Mouse (Mus musculus): ENCODE measurements around the gene Klrg2.
"Not testable (repeated sequence)": the region's sequence is repeated elsewhere in the genome, so short reads cannot be mapped to it uniquely, and the experiment has no call there.

The Klrg2 gene

DNA sequence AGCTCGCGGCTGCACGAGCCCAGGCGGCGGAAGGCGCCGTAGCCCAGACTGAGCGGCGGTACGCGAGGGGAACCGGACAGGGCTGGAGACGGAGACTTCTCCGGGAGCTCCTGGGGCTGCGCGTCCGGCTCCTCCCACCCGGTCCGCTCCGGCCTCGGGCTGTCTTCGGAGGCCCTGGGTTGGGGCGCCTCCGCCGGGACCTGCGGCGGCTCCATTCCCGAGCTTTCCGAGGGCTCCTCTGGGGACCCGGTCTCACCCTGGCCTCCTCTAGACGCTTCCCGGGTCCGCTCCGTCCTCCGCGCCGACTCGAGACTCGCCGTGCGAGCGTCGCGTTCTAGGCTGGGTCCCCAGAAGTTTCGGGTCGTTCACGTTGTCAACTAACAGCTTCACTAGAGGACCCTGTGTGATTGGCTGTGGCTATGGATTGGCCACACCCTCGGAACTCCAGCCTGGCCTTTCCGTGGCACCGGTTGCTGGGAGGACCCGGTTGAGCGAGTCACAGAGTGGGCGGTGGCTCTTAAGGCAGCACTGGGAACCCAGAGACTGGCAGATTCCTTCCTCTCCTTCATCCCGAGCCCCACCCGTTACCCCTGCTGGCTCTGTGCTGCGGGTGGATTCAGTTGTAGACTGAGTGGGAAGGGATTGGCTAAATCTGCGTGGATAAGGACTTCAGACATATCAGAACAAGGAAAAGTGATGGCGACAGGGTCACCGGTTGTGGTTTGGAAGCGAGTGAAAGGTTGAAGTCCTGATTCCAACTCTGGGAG lies at the start of gene Klrg2:
Klrg2 (minus strand) TSS at position 391 of the 767 bp plus-strand sequence.
- DNase-seq (ENCODE audit: low read depth): no peak

DNA sequence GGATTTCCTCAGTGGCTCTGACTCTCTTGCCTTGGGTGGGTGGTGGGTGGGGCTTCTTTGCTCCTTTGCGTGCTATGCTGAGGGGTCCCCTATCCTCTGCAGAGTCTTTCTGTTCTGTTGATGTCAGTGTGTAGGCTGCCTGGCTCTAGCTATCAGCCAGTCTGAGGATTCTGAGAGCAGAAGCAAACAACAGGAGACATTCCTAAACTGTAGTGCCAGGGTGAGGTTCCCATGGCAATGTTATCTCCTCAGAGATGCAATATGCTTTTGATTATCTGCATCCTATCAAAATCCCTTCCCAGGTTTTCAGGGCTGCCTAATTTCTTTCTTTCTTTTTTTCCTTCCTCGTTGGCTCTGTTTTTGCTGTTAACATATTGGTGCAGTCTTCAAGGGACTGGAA lies 45.5 kb upstream of the Klrg2 start:
- DNase-seq (ENCODE audit: low read depth): no peak

DNA sequence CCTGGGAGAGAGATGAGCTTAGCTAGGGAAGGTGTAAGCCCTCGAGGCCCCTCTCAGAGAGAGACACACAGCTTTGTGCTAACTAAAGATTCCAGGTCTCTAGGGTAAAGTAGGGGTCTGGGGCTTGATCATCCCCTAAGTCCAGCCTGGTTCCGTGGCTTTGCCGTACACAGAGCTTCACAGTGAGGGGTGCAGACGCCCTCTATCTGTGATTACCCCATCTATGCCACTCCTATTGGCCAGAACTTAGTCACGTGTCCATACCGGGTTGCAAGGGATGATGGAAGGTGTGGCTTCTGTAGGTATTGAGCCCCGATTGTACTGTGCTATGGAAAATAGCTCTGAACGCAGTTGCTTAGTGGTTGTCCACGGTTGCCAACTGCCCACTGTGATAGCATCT lies 40.6 kb upstream of the Klrg2 start:
- DNase-seq (ENCODE audit: low read depth): no peak

DNA sequence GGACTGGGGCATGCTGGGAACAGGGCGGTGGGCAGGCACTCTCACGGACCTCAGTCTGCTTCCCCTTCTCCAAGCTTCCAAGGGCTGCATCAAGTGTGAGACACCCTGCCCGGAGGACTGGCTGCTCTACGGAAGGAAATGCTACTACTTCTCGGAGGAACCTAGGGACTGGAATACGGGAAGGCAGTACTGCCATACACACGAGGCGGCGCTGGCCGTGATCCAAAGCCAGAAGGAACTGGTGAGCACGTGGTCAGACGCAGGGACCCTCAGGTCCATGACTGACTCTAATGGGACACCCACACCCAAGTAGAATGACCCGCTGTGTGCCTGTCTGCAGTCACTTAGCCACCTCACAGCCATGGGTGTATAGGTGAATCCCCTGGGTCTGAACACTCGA lies 39.7 kb upstream of the Klrg2 start:
- no peak for DNase-seq (ENCODE audit: low read depth)

DNA sequence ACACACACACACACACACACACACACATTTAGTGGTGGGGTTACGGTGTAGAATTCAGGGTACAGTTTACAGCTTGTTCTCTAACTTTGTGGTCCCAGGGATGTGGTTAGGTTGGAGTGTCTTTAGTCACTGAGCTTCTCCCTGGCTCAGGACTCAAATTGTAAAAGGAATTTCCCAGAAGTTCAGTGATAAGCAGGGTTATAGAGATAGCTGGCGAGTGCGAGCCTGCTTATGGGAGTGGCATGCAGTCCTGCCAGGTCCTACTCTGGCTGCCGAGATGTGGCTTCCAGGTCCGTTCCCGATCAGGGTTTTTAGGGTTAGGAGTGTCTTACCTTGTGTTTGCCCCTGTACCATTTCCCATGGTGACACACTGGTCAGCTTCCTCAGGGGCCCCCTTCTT lies 39.2 kb upstream of the Klrg2 start:
- no peak for DNase-seq (ENCODE audit: low read depth)

DNA sequence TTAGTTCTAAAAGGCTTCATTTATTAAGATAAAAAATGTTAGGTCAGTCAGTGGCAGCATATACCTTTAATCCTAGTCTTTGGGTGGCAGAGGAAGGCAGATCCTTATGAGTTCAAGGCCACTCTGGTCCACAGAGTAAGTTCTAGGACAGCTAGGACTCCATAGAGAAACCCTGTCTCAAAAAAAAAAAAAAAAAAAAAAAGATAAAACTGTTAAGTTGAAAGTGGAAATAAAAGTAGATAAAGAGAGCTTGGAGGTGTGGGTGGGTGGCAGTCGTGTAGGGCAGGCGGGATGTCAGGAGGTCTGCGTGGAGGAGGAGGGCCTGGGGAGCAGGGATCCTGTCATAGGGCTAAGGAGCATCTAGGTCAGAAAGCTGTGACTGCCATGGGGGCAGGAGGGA lies 35.0 kb upstream of the Klrg2 start:
- no peak for DNase-seq (ENCODE audit: low read depth)

DNA sequence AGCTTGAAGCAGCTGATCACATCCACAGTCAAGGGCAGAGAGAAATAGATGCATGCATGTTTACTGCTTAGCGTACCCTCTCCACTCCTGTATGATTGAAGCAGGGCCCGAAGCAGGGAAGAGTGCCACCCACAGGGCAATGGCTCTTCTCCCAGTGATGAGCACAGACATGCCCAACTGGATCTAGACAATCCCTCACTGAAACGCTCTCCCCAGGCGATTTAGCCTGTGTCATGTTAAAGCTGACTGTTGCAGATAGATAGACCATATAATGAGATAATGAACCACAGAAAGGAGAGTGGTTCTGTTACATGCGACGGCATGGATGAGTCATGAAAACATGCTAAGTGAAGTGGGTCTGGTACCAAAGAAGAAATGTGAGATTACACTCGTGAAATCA lies 34.2 kb upstream of the Klrg2 start:
- no peak for DNase-seq (ENCODE audit: low read depth)

DNA sequence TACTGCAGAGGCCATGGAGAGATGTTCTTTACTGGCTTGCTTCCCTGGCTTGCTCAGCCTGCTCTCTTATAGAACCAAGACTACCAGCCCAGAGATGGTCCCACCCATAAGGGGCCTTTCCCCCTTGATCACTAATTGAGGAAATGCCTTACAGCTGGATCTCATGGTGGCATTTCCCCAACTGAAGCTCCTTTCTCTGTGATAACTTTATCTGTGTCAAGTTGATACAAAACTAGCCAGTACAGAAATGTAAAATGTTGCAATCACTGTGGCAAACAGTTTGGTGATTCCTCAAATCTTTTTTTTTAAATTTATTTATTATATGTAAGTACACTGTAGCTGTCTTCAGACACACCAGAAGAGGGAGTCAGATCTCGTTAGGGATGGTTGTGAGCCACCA lies 33.4 kb upstream of the Klrg2 start:
- not testable (repeated sequence) for DNase-seq (ENCODE audit: low read depth)

DNA sequence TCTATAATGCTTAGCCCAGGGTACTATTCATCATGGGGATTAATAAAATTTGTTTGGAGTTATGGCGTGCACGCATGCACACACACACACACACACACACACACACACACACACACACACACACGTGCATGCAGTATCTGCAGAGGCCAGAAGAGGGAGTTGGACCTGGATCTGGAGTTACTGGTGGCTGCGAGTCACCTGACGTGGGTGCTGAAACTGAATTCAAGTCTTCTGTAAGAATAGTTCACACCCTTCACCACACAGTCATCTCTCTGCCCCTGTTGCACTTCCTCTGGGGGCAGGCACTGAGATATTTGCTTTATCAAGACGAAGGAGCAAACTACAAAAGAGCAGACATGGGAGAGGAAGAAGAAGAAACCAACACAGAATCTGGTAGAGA lies 32.5 kb upstream of the Klrg2 start:
- DNase-seq (ENCODE audit: low read depth): no peak

DNA sequence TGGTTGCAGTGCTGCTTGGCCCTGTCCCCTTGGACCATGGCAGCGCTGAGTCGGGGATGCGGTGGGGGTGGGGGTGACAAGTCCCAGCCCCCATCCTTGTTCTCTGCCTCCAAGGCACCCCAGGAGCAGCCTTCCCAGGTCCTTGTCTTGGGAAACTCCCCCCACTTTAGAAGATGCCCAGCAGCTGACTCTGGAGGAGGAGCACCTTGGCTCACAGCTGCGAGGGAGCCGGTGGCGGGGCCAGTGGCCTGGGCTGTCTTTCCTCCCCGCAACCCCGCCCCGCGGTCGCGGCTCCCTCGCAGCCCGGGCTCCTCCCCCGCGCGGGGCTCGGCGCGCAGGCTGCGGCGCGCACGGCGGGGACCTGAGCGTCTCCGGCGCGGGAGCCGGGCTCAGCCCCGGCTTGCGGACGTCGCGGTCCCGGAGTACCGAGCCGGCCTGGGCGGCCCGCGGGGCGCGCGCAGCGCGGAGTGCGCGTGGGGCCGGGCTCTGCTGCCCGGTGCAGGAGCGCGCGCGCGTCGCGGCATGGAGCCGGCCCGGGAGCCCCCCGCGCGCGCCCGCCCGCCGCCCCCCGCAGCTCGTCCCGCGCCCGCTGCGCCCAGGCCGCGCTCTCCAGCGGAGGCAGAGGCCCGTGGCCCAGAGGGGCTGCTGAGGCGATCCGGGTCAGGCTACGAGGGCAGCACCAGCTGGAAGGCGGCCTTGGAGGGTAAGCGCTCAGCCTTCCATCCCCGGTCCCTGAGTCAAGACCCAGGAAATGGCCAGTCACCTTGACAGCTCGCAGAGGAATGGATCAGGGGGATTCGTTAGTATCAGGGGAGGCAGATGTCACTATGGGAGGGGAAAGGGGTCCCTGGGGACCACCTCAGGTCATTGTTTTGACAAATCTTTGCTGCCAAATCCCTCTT lies 25.9 kb upstream of the Klrg2 start, which contains the start of gene Clec2l:
Clec2l (plus strand) TSS at position 356 of the 902 bp plus-strand sequence.
- no peak for DNase-seq (ENCODE audit: low read depth)

DNA sequence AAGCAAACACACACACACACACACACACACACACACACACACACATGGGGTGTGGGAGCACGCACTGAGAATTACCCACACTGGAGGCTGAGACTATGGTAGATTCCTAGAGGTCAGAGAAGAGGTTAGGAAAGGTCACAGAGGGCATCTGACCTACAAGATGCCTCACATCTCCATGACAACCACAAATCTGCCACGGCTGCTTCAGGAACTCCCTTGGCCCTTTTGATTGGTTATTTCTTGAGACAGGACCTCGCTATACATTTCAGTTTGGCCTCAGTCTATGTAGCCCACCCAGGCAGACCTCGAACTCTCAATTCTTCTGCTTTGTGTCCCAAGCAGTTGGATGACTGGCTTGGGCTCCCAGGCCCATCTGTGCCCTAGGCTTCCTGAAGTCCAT lies 24.6 kb upstream of the Klrg2 start:
- no peak for DNase-seq (ENCODE audit: low read depth)

DNA sequence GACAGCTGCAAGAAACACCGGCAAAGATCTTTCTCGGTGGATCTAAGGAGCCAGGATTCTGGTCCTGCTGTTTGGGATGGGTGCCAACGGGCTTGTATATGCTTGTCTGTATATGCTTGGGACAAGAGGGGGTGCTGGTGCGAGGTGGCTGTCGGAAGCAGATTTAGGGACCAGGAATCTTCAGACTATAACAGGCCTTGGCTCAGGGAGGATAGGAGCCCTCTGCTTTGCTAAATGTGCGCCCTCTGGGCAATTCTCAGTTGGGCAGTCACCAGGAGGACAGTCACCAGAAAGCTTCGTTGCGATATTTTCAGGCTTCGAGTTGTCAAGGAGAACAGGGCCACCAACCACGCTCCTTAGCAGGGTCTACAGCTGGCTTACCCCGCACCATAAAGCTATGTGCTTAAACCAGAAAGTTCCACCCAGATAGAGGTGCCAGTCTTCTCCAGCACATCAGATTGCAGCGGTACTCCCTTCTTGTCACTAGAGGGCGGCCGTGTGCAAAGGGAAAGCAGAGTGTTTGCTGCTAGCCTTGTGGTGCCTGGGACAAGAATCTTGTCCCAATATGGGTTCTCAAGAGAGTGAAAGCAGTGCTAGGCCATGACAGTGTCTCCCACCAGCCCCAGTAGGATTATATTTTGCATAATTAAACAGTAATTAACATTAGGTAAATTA lies 13.4 kb upstream of the Klrg2 start:
- DNase-seq (ENCODE audit: low read depth): no peak

DNA sequence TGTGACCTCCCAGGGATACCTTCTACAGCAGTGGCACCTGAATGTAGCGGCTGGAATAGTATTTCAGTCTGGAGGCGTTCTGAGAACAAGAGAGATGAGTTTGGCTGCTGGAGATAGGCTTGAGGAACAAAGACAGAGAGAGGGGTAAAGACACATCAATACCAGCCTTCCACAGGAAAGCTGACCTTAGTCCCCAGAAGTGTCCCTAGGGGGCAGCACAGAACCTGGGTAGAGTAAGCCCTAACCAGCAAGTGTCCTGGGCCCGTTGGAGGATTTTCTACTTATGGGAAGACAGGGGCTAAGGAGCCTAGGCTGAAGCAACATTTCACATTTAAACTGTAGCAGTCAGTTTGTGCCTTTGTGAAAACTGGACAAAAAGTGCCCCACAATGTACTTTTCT lies 12.5 kb upstream of the Klrg2 start:
- no peak for DNase-seq (ENCODE audit: low read depth)

DNA sequence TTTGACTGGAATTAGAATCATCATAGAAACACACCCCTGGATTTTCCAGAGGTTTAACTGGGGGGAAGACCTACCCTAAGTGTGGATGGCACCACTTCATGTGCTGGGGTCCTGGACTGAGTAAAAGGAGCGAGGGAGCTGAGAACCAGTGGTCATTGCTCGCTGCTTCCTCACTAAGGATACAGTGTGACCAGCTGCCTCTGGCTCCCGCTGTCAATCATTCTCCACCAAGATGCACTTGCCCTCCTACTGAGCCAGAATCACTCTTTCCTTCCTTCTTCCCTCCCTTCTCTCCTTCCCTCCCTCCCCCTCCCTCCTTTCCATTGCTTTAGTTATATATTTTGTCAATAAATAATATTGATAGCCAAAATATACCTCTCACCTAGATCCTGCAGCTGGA lies 6.0 kb upstream of the Klrg2 start:
- DNase-seq (ENCODE audit: low read depth): no peak

DNA sequence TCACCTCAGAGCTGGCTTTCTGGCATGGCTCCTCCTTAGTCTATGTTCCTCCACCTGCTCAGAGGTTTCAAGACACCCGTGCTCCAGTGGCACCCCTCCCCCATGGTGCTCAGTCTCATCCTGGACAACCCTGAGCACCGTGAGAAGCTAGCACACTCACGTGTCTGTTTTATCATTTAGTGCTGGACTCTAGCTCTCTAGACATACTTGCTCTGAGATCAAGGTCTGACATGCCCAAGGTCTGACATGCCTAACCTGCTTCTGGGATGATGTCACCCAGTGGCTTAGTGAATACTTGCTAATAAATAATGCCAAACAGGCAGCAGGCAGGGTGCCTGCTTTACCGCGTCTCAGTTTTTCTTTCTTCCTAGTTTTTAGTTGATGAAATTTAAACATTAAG lies 5.6 kb upstream of the Klrg2 start:
- DNase-seq (ENCODE audit: low read depth): no peak

DNA sequence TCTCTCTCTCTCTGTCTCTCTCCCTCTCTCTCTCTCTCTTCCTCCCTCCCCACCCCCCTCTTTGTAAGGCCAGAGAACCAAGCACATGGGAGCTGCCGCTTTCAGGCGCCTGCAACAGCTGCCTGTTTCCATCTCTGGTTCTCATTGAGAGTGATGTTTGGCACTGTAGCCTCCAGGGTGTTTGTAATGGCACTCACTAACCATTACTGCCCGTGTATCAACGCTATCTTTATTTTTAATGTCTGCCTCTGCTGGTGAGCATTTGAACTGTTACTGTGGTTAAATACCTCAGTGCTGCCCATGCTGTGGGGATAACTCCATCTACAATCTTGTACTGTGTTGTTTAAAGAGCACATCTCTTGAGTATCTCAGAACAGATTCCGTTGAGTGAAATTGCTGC lies 4.6 kb upstream of the Klrg2 start:
- DNase-seq (ENCODE audit: low read depth): no peak

DNA sequence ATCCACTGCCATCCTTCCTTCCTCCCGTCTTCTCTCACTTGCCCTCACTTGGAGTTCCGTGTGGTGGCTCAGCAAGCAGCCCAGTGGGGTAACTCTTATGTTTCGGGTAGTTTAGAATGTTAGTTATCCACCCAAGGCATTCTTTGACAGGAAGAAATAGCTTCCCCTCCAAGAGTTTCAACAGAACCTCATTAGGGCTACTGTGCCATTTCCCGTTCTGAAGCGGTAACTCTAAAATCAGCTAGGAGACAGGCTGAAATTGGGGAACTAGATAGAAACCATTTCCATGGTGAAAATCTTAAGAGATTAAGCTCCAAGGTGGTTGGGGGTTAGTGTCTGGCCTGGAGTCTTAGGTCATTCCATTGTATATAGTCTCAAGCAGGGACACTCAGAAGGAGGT lies 4.2 kb upstream of the Klrg2 start:
- no peak for DNase-seq (ENCODE audit: low read depth)

DNA sequence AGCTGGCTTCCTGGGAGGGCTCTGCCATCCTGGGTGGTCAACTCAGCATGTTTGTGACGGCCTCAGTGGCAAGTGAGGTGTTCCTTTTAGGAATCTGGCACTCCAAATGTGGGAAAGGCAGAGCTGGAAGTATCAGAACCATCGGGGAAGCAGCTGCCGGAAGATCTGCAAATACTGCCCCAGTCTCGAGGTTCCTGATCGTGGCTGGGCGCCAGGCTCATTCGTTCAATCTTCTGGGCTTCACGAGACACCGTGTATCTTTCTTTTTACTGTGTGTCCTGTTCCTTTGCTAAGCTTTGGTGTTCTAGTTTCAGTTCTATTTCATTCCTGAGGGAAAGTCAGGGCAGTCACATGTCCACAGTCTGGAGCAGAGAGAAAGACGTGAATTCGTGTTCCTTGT lies 3.4 kb upstream of the Klrg2 start:
- no peak for DNase-seq (ENCODE audit: low read depth)

DNA sequence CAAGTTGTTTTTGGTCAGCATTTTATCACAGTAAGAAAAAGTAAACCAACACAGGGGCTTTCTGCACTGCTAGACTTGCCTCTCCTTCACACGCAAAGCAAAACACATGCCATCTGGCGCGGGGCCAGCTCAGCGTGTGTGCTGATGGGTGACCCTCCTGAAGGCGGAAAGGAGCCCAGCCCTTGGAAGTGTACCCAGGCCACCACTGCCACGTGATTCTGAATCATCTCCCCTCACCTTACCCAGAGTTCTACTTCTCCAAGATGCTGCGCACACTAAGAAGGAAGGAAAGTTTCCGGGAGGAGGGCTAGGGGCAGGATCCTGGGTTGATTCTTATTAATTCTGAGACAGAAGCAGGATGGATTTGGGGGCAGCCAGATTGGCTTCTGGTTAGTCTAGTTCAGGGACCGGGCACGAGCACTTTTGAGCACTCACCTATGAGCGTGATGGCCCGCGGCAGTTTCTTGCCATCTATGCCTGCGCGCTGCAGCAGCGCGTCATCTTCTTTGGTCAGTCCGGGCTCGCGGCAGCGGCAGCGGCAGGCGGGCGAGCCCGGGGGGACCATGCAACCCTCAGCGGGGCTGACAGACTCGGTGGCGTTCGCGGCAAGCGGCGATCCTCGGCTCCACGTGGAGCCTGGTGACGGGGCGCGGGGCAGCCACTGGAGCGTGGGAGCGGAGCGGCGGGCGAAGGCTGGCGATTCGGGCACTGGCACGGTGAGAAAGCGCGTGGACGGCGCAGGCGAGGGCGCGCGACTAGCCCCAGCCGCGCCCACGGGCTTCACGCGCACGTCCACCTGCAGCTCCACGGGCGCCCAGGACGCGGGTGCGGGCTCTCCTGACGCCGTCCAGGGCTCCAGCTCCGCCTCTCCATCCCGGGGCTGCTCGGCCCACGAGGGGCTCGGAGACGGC lies 846 bp downstream of the Klrg2 start:
- DNase-seq (ENCODE audit: low read depth): no peak

DNA sequence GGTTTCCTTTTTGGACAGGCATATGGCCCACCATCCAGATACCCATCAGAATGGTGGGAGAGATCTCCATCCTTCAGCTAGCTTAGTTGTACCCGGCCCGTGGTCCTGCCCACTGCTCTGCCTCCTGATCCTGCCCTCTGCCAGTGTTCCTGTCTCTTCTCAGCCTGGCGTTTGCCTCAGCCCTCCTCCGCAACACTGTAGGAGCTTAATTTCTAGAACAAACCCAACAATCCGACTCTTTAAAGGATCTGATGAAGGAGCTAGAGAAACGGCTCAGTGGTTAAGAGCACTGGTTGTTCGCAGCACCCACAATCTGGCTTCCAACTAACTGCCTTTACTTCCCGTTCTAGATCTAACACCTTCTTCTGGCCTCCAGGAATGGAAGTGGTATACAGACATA lies 2.6 kb downstream of the Klrg2 start:
- no peak for DNase-seq (ENCODE audit: low read depth)

DNA sequence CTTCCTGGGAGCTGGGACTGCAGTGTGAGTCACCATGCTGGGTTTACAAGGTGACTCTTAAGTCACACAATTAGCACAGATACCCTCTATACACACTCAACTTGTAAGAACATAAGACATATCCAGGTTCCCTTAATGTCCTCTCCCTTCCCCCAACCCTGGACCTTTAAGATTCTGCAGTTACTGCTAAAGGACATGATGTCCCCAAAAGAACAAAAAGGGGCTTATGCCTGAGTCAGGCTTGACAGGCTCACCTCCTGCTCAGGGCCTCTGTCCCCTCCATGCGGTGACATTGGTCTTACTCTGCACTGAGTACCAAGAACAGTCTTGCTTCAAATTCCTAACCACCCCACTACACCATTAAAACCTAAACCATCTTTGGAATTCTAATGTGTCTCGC lies 4.2 kb downstream of the Klrg2 start:
- no peak for DNase-seq (ENCODE audit: low read depth)

DNA sequence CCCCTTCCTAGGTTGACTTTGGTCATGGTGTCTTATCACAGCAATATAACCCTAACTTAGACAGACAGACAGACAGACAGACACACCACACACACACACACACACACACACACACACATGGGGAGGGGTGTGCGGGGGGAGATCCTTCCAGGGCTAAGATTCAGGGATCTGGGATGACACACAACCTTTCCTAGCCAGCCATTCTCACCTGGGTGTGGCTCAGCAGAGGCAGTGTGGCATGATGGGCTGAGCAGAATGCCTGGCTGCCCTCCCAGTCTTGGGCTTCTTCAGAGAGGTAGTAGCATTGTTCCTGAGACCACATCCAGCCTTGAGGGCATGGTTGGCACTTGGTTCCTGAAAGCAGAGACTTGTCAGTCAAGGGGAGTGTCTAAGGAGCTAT lies 7.5 kb downstream of the Klrg2 start:
- DNase-seq (ENCODE audit: low read depth): no peak
